Mouse (Mus musculus): ENCODE results near the gene Tle4.

The Tle4 gene

GRCm38 (mm10) chr19:14591809-14592535 is 5.9 kb downstream of the Tle4 start:
- no peak for DNase-seq (ENCODE audit: low read depth, low spot score)

GRCm38 (mm10) chr19:14590154-14590553 is 7.7 kb downstream of the Tle4 start:
- no peak for DNase-seq (ENCODE audit: low read depth, low spot score)

GRCm38 (mm10) chr19:14588221-14589123 is 9.4 kb downstream of the Tle4 start:
- no peak for DNase-seq (ENCODE audit: low read depth, low spot score)

- no peak for DNase-seq (ENCODE audit: low read depth, low spot score)
These were observed 11.7 kb downstream of the Tle4 start for GRCm38 (mm10) chr19:14586171-14586570.

- no peak for DNase-seq (ENCODE audit: low read depth, low spot score)
These were observed 12.1 kb downstream of the Tle4 start for GRCm38 (mm10) chr19:14585731-14586130.

- DNase-seq (ENCODE audit: low read depth, low spot score) = no peak
These were observed 12.6 kb downstream of the Tle4 start for GRCm38 (mm10) chr19:14585235-14585634.

- DNase-seq (ENCODE audit: low read depth, low spot score) = no peak
These were observed 19.2 kb downstream of the Tle4 start for GRCm38 (mm10) chr19:14578698-14579097.

- no peak for DNase-seq (ENCODE audit: low read depth, low spot score)
These were observed 19.8 kb downstream of the Tle4 start for GRCm38 (mm10) chr19:14578016-14578415.

- no peak for DNase-seq (ENCODE audit: low read depth, low spot score)
These were observed 21.5 kb downstream of the Tle4 start for GRCm38 (mm10) chr19:14576311-14576710.

- no peak for DNase-seq (ENCODE audit: low read depth, low spot score)
These were observed 29.0 kb downstream of the Tle4 start for GRCm38 (mm10) chr19:14568879-14569278.

- no peak for DNase-seq (ENCODE audit: low read depth, low spot score)
These were observed 30.8 kb downstream of the Tle4 start for GRCm38 (mm10) chr19:14567081-14567480.

GRCm38 (mm10) chr19:14566564-14567021 is 31.3 kb downstream of the Tle4 start:
- no peak for DNase-seq (ENCODE audit: low read depth, low spot score)

GRCm38 (mm10) chr19:14565424-14566069 is 32.3 kb downstream of the Tle4 start:
- DNase-seq (ENCODE audit: low read depth, low spot score) = no peak

- peak; percentile 30 for DNase-seq (ENCODE audit: low read depth, low spot score)
These were observed 34.4 kb downstream of the Tle4 start for GRCm38 (mm10) chr19:14563273-14563959.

GRCm38 (mm10) chr19:14547871-14548270 is 50.0 kb downstream of the Tle4 start:
- no peak for DNase-seq (ENCODE audit: low read depth, low spot score)

GRCm38 (mm10) chr19:14547133-14547842 is 50.6 kb downstream of the Tle4 start:
- no peak for DNase-seq (ENCODE audit: low read depth, low spot score)

GRCm38 (mm10) chr19:14545485-14545884 is 52.4 kb downstream of the Tle4 start:
- DNase-seq (ENCODE audit: low read depth, low spot score) = no peak

GRCm38 (mm10) chr19:14543305-14543704 is 54.5 kb downstream of the Tle4 start:
- DNase-seq (ENCODE audit: low read depth, low spot score) = no peak

- DNase-seq (ENCODE audit: low read depth, low spot score) = no peak
These were observed 57.2 kb downstream of the Tle4 start for GRCm38 (mm10) chr19:14540678-14541077.

- DNase-seq (ENCODE audit: low read depth, low spot score) = peak; percentile 32
These were observed 61.2 kb downstream of the Tle4 start for GRCm38 (mm10) chr19:14536676-14537075.

- no peak for DNase-seq (ENCODE audit: low read depth, low spot score)
These were observed 63.4 kb downstream of the Tle4 start for GRCm38 (mm10) chr19:14534447-14534846.

All from A20 (cell line).